Comparison of ENCODE assay signal across 8 mouse cellular contexts in genomic region chr5:122778231-122779226, GRCm38 (mm10). TPM values are rescaled to one million over a fixed set of nuclear protein-coding genes. Genes with fewer than 3 reads are reported as not detected.
A peak's percentile ranks its signal among the peaks of the same experiment; 100 is the strongest.
DNase-seq lines count a peak whose midpoint lies in the region; ATAC-seq and TF ChIP-seq lines count a peak whose summit lies in the region.

No protein-coding gene starts in this region.

- H3K4me3 ChIP-seq in E14TG2a.4 (replicated peaks; ENCODE audit: low read length): peak overlapping the region; percentile 93
- peak overlapping the region; percentile 90 for H3K4me3 ChIP-seq in embryonic facial prominence, embryonic 10.5 days
- peak overlapping the region; percentile 93 for H3K4me3 ChIP-seq in hindbrain, embryonic 11.5 days (ENCODE audit: low read depth, low read length)
- peak overlapping the region; percentile 93 for H3K4me3 ChIP-seq in limb, embryonic 12.5 days (replicated peaks)

- DNase-seq in heart, adult 18-20 months: peak; percentile 35 to 44
- DNase-seq in heart, adult 9 months (ENCODE audit: low spot score in 2 of 2): no peak
- DNase-seq in embryonic facial prominence, embryonic 10.5 days (ENCODE audit: low spot score): peak; percentile 65
- peak; percentile 25 for DNase-seq in hindbrain, embryonic 11.5 days (ENCODE audit: low spot score)
- peak; percentile 16 to 21 for DNase-seq in natural killer cell, adult 2 months (ENCODE audit: low spot score in 2 of 2)
- DNase-seq in layer of hippocampus, postnatal 36 days: no peak

- H3K36me3 ChIP-seq in E14TG2a.4 (ENCODE audit: insufficient read depth, low read length): no peaks in the 10 kb centered on the region
- peaks cover 14% of the 10 kb centered on the region; the same call in 1 of the 2 replicates for H3K36me3 ChIP-seq in embryonic facial prominence, embryonic 10.5 days (replicated peaks)
- H3K36me3 ChIP-seq in hindbrain, embryonic 11.5 days (ENCODE audit: control insufficient read depth, insufficient read depth, low read length): no peaks in the 10 kb centered on the region
- 0 out of 2 replicates have a peak, but pooled peaks cover under 1% of the 10 kb centered on the region for H3K36me3 ChIP-seq in limb, embryonic 12.5 days

- H3K9me3 ChIP-seq in E14TG2a.4 (ENCODE audit: low read length): no peaks in the 10 kb centered on the region
- no peaks in the 10 kb centered on the region; the same call in 1 of the 2 replicates for H3K9me3 ChIP-seq in embryonic facial prominence, embryonic 10.5 days
- H3K9me3 ChIP-seq in hindbrain, embryonic 11.5 days (ENCODE audit: control insufficient read depth, low read length): no peaks in the 10 kb centered on the region
- no peaks in the 10 kb centered on the region for H3K9me3 ChIP-seq in limb, embryonic 12.5 days

- TF ChIP-seq CTCF in E14TG2a.4 (conservative IDR thresholded peaks at IDR 0.05; ENCODE audit: low read length): no peak

- peak; percentile 66 for ATAC-seq in hindbrain, embryonic 11.5 days (ENCODE audit: low FRiP score)
- ATAC-seq in limb, embryonic 12.5 days (ENCODE audit: insufficient number of reproducible peaks, insufficient read depth, low FRiP score, low TSS enrichment, low read depth): peak; percentile 52

- peak overlapping the region; percentile 98 for H3K4me2 ChIP-seq in hindbrain, embryonic 11.5 days (replicated peaks; ENCODE audit: low read depth, low read length)
- H3K4me2 ChIP-seq in limb, embryonic 12.5 days: peak overlapping the region; percentile 92

- peaks cover 27% of the 10 kb centered on the region for H3K27me3 ChIP-seq in E14TG2a.4 (ENCODE audit: insufficient read depth, low read length)
- 0 out of 2 replicates have a peak, but pooled peaks cover 6% of the 10 kb centered on the region for H3K27me3 ChIP-seq in embryonic facial prominence, embryonic 10.5 days (replicated peaks; ENCODE audit: low read depth, poor library complexity, severe bottlenecking)
- H3K27me3 ChIP-seq in hindbrain, embryonic 11.5 days (ENCODE audit: control insufficient read depth, insufficient read depth, low read length): no peaks in the 10 kb centered on the region; the same call in 1 of the 2 replicates
- no peaks in the 10 kb centered on the region for H3K27me3 ChIP-seq in limb, embryonic 12.5 days

- H3K9ac ChIP-seq in hindbrain, embryonic 11.5 days (ENCODE audit: low read depth, low read length): peak overlapping the region; percentile 85
- H3K9ac ChIP-seq in limb, embryonic 12.5 days (replicated peaks): peak overlapping the region; percentile 91

- peak overlapping the region; percentile 93 for H3K27ac ChIP-seq in embryonic facial prominence, embryonic 10.5 days (replicated peaks)
- 0 out of 2 replicates have a peak overlapping the region, but pooled peaks have one; percentile 30 for H3K27ac ChIP-seq in hindbrain, embryonic 11.5 days (ENCODE audit: low read depth, low read length)
- H3K27ac ChIP-seq in limb, embryonic 12.5 days: peak overlapping the region; percentile 84; the same call in 1 of the 2 replicates

- H3K4me1 ChIP-seq in E14TG2a.4 (replicated peaks; ENCODE audit: low read depth, low read length): peaks cover 85% of the 10 kb centered on the region
- H3K4me1 ChIP-seq in embryonic facial prominence, embryonic 10.5 days: peaks cover 20% of the 10 kb centered on the region
- H3K4me1 ChIP-seq in hindbrain, embryonic 11.5 days (replicated peaks; ENCODE audit: control insufficient read depth, insufficient read depth, low read length): 0 out of 2 replicates have a peak, but pooled peaks cover 3% of the 10 kb centered on the region
- H3K4me1 ChIP-seq in limb, embryonic 12.5 days (replicated peaks): peaks cover 11% of the 10 kb centered on the region

- WGBS in embryonic facial prominence, embryonic 10.5 days: 2% methylated on average over 55 of the region's 55 CpGs
- WGBS in hindbrain, embryonic 11.5 days: 2% methylated on average over 43 of the region's 55 CpGs
- WGBS in limb, embryonic 12.5 days: 2% methylated on average over 55 of the region's 55 CpGs

RNA-seq across cellular contexts. Expression of gene Camkk2, which starts 0.7 kb away (rescaled TPM):
- total RNA-seq in heart, adult 18-20 months (2021): 10 to 100 TPM in 1 of 2 experiments, 1 to 10 TPM in 1; 8.6 to 12.1 TPM
- 21.9 and 26.3 TPM in 2 replicates for polyA plus RNA-seq in embryonic facial prominence, embryonic 10.5 days (2016; fragmentation: Nextera tagmentation; extraction: Ambion mirVana)
- 22.2 and 28.8 TPM in 2 replicates for polyA plus RNA-seq in hindbrain, embryonic 11.5 days (2014; fragmentation: Nextera tagmentation; extraction: Ambion mirVana)
- polyA plus RNA-seq in limb, embryonic 12.5 days (2016; fragmentation: Nextera tagmentation; extraction: Ambion mirVana): 37.6 and 38.0 TPM in 2 replicates
- 100 to 1,000 TPM; 108 to 109 TPM for total RNA-seq in layer of hippocampus, postnatal 36 days (2021)

RNA-seq across cellular contexts. Expression of gene Anapc5, which starts 42.6 kb away (rescaled TPM):
- 100 to 1,000 TPM; 156 to 162 TPM for total RNA-seq in heart, adult 18-20 months (2021)
- polyA plus RNA-seq in embryonic facial prominence, embryonic 10.5 days (2016; fragmentation: Nextera tagmentation; extraction: Ambion mirVana): 477 and 502 TPM in 2 replicates
- 522 and 525 TPM in 2 replicates for polyA plus RNA-seq in hindbrain, embryonic 11.5 days (2014; fragmentation: Nextera tagmentation; extraction: Ambion mirVana)
- polyA plus RNA-seq in limb, embryonic 12.5 days (2016; fragmentation: Nextera tagmentation; extraction: Ambion mirVana): 477 and 493 TPM in 2 replicates
- 100 to 1,000 TPM; 193 to 202 TPM for total RNA-seq in layer of hippocampus, postnatal 36 days (2021)

Comparison
In these comparisons a context has a peak if more than half of its experiments do, and no peak if none do; other contexts are left out.
1. DNase-seq: peak in heart, adult 18-20 months (2 of 2), embryonic facial prominence, embryonic 10.5 days (single experiment), hindbrain, embryonic 11.5 days (single experiment) and natural killer cell, adult 2 months (2 of 2); none in heart, adult 9 months (0 of 2) and layer of hippocampus, postnatal 36 days (0 of 2).
2. H3K27ac ChIP-seq: peak in every context shown above with its lines; median percentile 93 in embryonic facial prominence, embryonic 10.5 days; 84 in limb, embryonic 12.5 days; 30 in hindbrain, embryonic 11.5 days.
3. Peak in every context shown above with its lines, with median percentiles within 50 percentile points of each other: H3K4me3 ChIP-seq.